Comparison of ENCODE assay signal across 14 mouse cellular contexts in genomic region chr11:53742353-53742752, GRCm38 (mm10). TPM values are rescaled to one million over a fixed set of nuclear protein-coding genes. Genes with fewer than 3 reads are reported as not detected.
DNase-seq lines count a peak whose midpoint lies in the region; ATAC-seq and TF ChIP-seq lines count a peak whose summit lies in the region.
"Had no signal": no experiment of that assay in that cellular context is flagged by ENCODE, and none has a peak within 500 bp of the region (broad histone marks: within the 10 kb centered on the region; RNA-seq: fewer than 3 reads in every experiment).

No protein-coding gene starts in this region.

- peaks cover 2% of the 10 kb centered on the region for H3K4me1 ChIP-seq in heart, adult 2 months (ENCODE audit: control insufficient read depth, insufficient read depth, low read length)
- no peaks in the 10 kb centered on the region; the same call in 1 of the 2 replicates for H3K4me1 ChIP-seq in lung, adult 2 months (ENCODE audit: control insufficient read depth, insufficient read depth, low read length)
- H3K4me1 ChIP-seq in stomach, embryonic 16.5 days (ENCODE audit: control insufficient read depth, insufficient read depth, low read length) = no peaks in the 10 kb centered on the region
- no peaks in the 10 kb centered on the region for H3K4me1 ChIP-seq in forebrain, embryonic 16.5 days (replicated peaks; ENCODE audit: control insufficient read depth, insufficient read depth, low read length)
- H3K4me1 ChIP-seq: embryonic facial prominence, embryonic 12.5 days had no signal

- TF ChIP-seq CTCF in heart, adult 2 months (IDR thresholded peaks at IDR 0.05) = peak; percentile 68
- TF ChIP-seq CTCF in lung, adult 2 months (IDR thresholded peaks at IDR 0.05; ENCODE audit: insufficient read depth, low read length) = peak; percentile 34

- no peak overlapping the region for H3K4me2 ChIP-seq in stomach, embryonic 16.5 days (ENCODE audit: low read depth, low read length)
- H3K4me2 ChIP-seq in forebrain, embryonic 16.5 days (ENCODE audit: low read length) = no peak overlapping the region
- H3K4me2 ChIP-seq: embryonic facial prominence, embryonic 12.5 days had no signal

- no peak overlapping the region for H3K9ac ChIP-seq in heart, adult 2 months (ENCODE audit: low read depth, low read length)
- H3K9ac ChIP-seq in stomach, embryonic 16.5 days (ENCODE audit: low read length) = 0 out of 2 replicates have a peak overlapping the region, but pooled peaks have one; percentile 31
- H3K9ac ChIP-seq in forebrain, embryonic 16.5 days (replicated peaks; ENCODE audit: low read depth, low read length) = no peak overlapping the region
- H3K9ac ChIP-seq: embryonic facial prominence, embryonic 12.5 days had no signal

- TF ChIP-seq EP300 in heart, adult 2 months (IDR thresholded peaks at IDR 0.05; ENCODE audit: insufficient read depth, low read depth, low read length) = peak; percentile 72; the same call in 1 of the 2 replicates

- intact Hi-C loops in heart, adult 2 months (cut with DNase I) = no loop called here
- intact Hi-C loops in heart, postnatal 14 days (cut with DNase I) = no loop called here

- TF ChIP-seq POLR2A in heart, adult 2 months (IDR thresholded peaks at IDR 0.05; ENCODE audit: insufficient read depth, low read depth, low read length) = 0 out of 2 replicates have a peak, but pooled peaks have one; percentile 15
- TF ChIP-seq POLR2A in lung, adult 2 months (IDR thresholded peaks at IDR 0.05; ENCODE audit: borderline replicate concordance, extremely low read depth, low read depth, low read length) = no peak

- ATAC-seq in stomach, embryonic 16.5 days (ENCODE audit: insufficient read depth, low FRiP score) = no peak
- ATAC-seq in forebrain, embryonic 16.5 days = no peak
- ATAC-seq: activated CD4-positive, CD25-positive, alpha-beta regulatory T cell, adult 4 months; forebrain, embryonic 14.5 days had no signal

- DNase-seq in heart, adult 2 months = peak in 1 of 2 experiments; percentile 31
- no peak for DNase-seq in heart, postnatal 14 days
- DNase-seq in lung, adult 2 months = no peak
- DNase-seq in lung, adult 18-20 months = no peak
- DNase-seq in heart, postnatal 4 days = peak; percentile 17
- DNase-seq in ovary, postnatal 10 days (ENCODE audit: low spot score) = no peak

- no peak overlapping the region for H3K4me3 ChIP-seq in heart, adult 2 months
- H3K4me3 ChIP-seq in lung, adult 2 months (replicated peaks; ENCODE audit: extremely low read depth, low read depth, low read length) = no peak overlapping the region
- H3K4me3 ChIP-seq in stomach, embryonic 16.5 days (replicated peaks; ENCODE audit: low read length) = no peak overlapping the region
- no peak overlapping the region for H3K4me3 ChIP-seq in forebrain, embryonic 16.5 days (replicated peaks; ENCODE audit: low read length)
- H3K4me3 ChIP-seq: embryonic facial prominence, embryonic 12.5 days had no signal

- no peaks in the 10 kb centered on the region for H3K36me3 ChIP-seq in heart, adult 2 months (ENCODE audit: control insufficient read depth, insufficient read depth, low read length)
- no peaks in the 10 kb centered on the region for H3K36me3 ChIP-seq in stomach, embryonic 16.5 days (ENCODE audit: control insufficient read depth, insufficient read depth, low read length)
- H3K36me3 ChIP-seq in forebrain, embryonic 16.5 days (ENCODE audit: control insufficient read depth, insufficient read depth) = no peaks in the 10 kb centered on the region
- H3K36me3 ChIP-seq: embryonic facial prominence, embryonic 12.5 days had no signal

- peak overlapping the region; percentile 34; the same call in 1 of the 2 replicates for H3K27ac ChIP-seq in heart, adult 2 months
- H3K27ac ChIP-seq in stomach, embryonic 16.5 days (ENCODE audit: low read length) = no peak overlapping the region
- no peak overlapping the region for H3K27ac ChIP-seq in forebrain, embryonic 16.5 days (ENCODE audit: low read length)
- H3K27ac ChIP-seq: embryonic facial prominence, embryonic 12.5 days; macrophage had no signal

- no peaks in the 10 kb centered on the region for H3K9me3 ChIP-seq in stomach, embryonic 16.5 days (replicated peaks; ENCODE audit: control insufficient read depth, low read length)
- H3K9me3 ChIP-seq in forebrain, embryonic 16.5 days (ENCODE audit: control insufficient read depth, low read length) = no peaks in the 10 kb centered on the region
- H3K9me3 ChIP-seq: embryonic facial prominence, embryonic 12.5 days had no signal

- WGBS in heart, adult 2 months = 13% methylated on average over 5 of the region's 5 CpGs
- 33% methylated on average over 5 of the region's 5 CpGs for WGBS in lung, adult 2 months
- 33% methylated on average over 5 of the region's 5 CpGs for WGBS in stomach, embryonic 16.5 days
- WGBS in forebrain, embryonic 16.5 days = 4% methylated on average over 5 of the region's 5 CpGs

- no peaks in the 10 kb centered on the region for H3K27me3 ChIP-seq in heart, adult 2 months (ENCODE audit: control insufficient read depth, insufficient read depth, low read length)
- no peaks in the 10 kb centered on the region for H3K27me3 ChIP-seq in stomach, embryonic 16.5 days (ENCODE audit: control insufficient read depth, insufficient read depth, low read length)
- no peaks in the 10 kb centered on the region for H3K27me3 ChIP-seq in forebrain, embryonic 16.5 days (replicated peaks; ENCODE audit: control insufficient read depth, insufficient read depth, low read length)
- H3K27me3 ChIP-seq: embryonic facial prominence, embryonic 12.5 days had no signal

- H3K79me2 ChIP-seq in heart, adult 2 months (replicated peaks; ENCODE audit: control insufficient read depth, insufficient read depth, low read length) = no peaks in the 10 kb centered on the region

RNA-seq across cellular contexts. Expression of gene Il5, which starts 21.8 kb away (rescaled TPM):
- total RNA-seq in heart, adult 2 months (2021) = not detected
- 0.12 and 0.21 TPM in 2 replicates for polyA plus RNA-seq in heart, adult 2 months (2012; rRNA removed)
- total RNA-seq in heart, postnatal 14 days (2021) = not detected
- polyA plus RNA-seq in lung, adult 2 months (2012; rRNA removed) = 0.07 and 0.14 TPM in 2 replicates
- total RNA-seq in heart, postnatal 4 days (2021) = not detected
- polyA plus RNA-seq in stomach, embryonic 16.5 days (2015; fragmentation: Nextera tagmentation; extraction: Ambion mirVana) = 0.15 TPM in 1 of 2 replicates, not detected in the other
- not detected in 2 replicates for polyA plus RNA-seq in forebrain, embryonic 16.5 days (2015; fragmentation: Nextera tagmentation; extraction: Ambion mirVana)
- total RNA-seq: left cerebral cortex, postnatal 25 days had no signal
- polyA plus RNA-seq: embryonic facial prominence, embryonic 12.5 days; forebrain, embryonic 14.5 days; gonadal fat pad, adult 2 months; macrophage had no signal

RNA-seq across cellular contexts. Expression of gene Irf1, which starts 27.5 kb away (rescaled TPM):
- 10 to 100 TPM; 15.2 to 19.7 TPM for total RNA-seq in heart, adult 2 months (2021)
- polyA plus RNA-seq in heart, adult 2 months (2012; rRNA removed) = 20.5 and 28.6 TPM in 2 replicates
- total RNA-seq in heart, postnatal 14 days (2021) = 10 to 100 TPM; 18.4 to 19.5 TPM
- polyA plus RNA-seq in lung, adult 2 months (2012; rRNA removed) = 130 and 190 TPM in 2 replicates
- 10 to 100 TPM; 11.8 to 12.2 TPM for total RNA-seq in heart, postnatal 4 days (2021)
- 25.8 and 29.4 TPM in 2 replicates for polyA plus RNA-seq in stomach, embryonic 16.5 days (2015; fragmentation: Nextera tagmentation; extraction: Ambion mirVana)
- polyA plus RNA-seq in forebrain, embryonic 16.5 days (2015; fragmentation: Nextera tagmentation; extraction: Ambion mirVana) = 2.5 and 3.4 TPM in 2 replicates

RNA-seq across cellular contexts. Expression of gene Gm17334, which starts 30.6 kb away (rescaled TPM):
- total RNA-seq in heart, adult 2 months (2021) = under 1 TPM in 1 of 2 experiments, not detected in 1; 0.47 TPM
- 1.4 and 1.8 TPM in 2 replicates for polyA plus RNA-seq in heart, adult 2 months (2012; rRNA removed)
- total RNA-seq in heart, postnatal 14 days (2021) = not detected
- polyA plus RNA-seq in lung, adult 2 months (2012; rRNA removed) = 4.6 and 4.7 TPM in 2 replicates
- total RNA-seq in heart, postnatal 4 days (2021) = not detected
- polyA plus RNA-seq in stomach, embryonic 16.5 days (2015; fragmentation: Nextera tagmentation; extraction: Ambion mirVana) = 0.51 TPM in 1 of 2 replicates, not detected in the other
- polyA plus RNA-seq in forebrain, embryonic 16.5 days (2015; fragmentation: Nextera tagmentation; extraction: Ambion mirVana) = 0.24 TPM in 1 of 2 replicates, not detected in the other
- polyA plus RNA-seq: embryonic facial prominence, embryonic 12.5 days; forebrain, embryonic 14.5 days; macrophage had no signal

RNA-seq across cellular contexts. Expression of gene Rad50, which starts 35.2 kb away (rescaled TPM):
- 1 to 10 TPM; 6.8 TPM for total RNA-seq in heart, adult 2 months (2021)
- polyA plus RNA-seq in heart, adult 2 months (2012; rRNA removed) = 1.9 and 3.0 TPM in 2 replicates
- total RNA-seq in heart, postnatal 14 days (2021) = 1 to 10 TPM; 8.2 to 9.4 TPM
- 4.3 and 6.7 TPM in 2 replicates for polyA plus RNA-seq in lung, adult 2 months (2012; rRNA removed)
- 10 to 100 TPM; 13.0 to 13.5 TPM for total RNA-seq in heart, postnatal 4 days (2021)
- polyA plus RNA-seq in stomach, embryonic 16.5 days (2015; fragmentation: Nextera tagmentation; extraction: Ambion mirVana) = 25.2 and 27.8 TPM in 2 replicates
- polyA plus RNA-seq in forebrain, embryonic 16.5 days (2015; fragmentation: Nextera tagmentation; extraction: Ambion mirVana) = 14.8 and 17.1 TPM in 2 replicates
